Comparison of ENCODE assay signal across 7 mouse cellular contexts in the genomic region with DNA sequence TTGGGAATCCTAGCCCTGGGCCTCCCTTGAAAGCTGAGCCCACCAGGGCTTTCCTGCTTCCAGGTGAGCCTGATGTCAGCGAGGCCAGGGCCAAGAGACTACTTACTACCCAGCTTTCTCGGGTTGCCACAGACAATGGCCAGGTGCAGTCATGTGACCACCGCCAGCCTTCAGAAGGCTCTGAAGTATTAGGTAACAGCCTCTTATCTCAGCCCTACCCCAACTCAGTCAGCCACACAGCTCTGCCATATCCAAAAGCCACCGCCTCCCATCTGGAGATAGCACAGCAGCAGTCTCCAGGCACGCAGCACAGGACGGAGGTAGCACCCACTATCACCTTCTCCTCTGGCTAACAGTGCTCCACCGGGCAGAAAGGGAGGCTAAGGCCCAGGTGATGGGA. TPM values are rescaled to one million over a fixed set of nuclear protein-coding genes. Genes with fewer than 3 reads are reported as not detected.
A peak's percentile ranks its signal among the peaks of the same experiment; 100 is the strongest.
DNase-seq lines count a peak whose midpoint lies in the region; ATAC-seq and TF ChIP-seq lines count a peak whose summit lies in the region.

No protein-coding gene starts in this region.

- no peak overlapping the region for H3K27ac ChIP-seq in forebrain, postnatal 0 days (ENCODE audit: low read depth, low read length)
- peak overlapping the region; percentile 71 for H3K27ac ChIP-seq in lung, embryonic 15.5 days

- peak; percentile 6 for DNase-seq in urinary bladder, postnatal 10 days (ENCODE audit: low spot score)
- no peak for DNase-seq in urinary bladder, postnatal 36 days (ENCODE audit: low spot score in 2 of 2)
- no peak for DNase-seq in forebrain, postnatal 0 days
- no peak for DNase-seq in adrenal gland, adult 2 months
- DNase-seq in adrenal gland, postnatal 10 days, result no peak
- DNase-seq in adrenal gland, adult 8-10 months, result no peak

- no peaks in the 10 kb centered on the region for H3K9me3 ChIP-seq in forebrain, postnatal 0 days (ENCODE audit: low read length)
- H3K9me3 ChIP-seq in lung, embryonic 15.5 days, result no peaks in the 10 kb centered on the region

- H3K9ac ChIP-seq in forebrain, postnatal 0 days, result no peak overlapping the region
- H3K9ac ChIP-seq in lung, embryonic 15.5 days, result no peak overlapping the region

- no peak for TF ChIP-seq CTCF in forebrain, postnatal 0 days (IDR thresholded peaks at IDR 0.05; ENCODE audit: low read depth)

- no peaks in the 10 kb centered on the region for H3K27me3 ChIP-seq in forebrain, postnatal 0 days (ENCODE audit: insufficient read depth, low read length)
- H3K27me3 ChIP-seq in lung, embryonic 15.5 days, result peaks cover 27% of the 10 kb centered on the region

- no peak overlapping the region for H3K4me3 ChIP-seq in forebrain, postnatal 0 days (ENCODE audit: low read depth, low read length)
- no peak overlapping the region for H3K4me3 ChIP-seq in lung, embryonic 15.5 days

- H3K36me3 ChIP-seq in forebrain, postnatal 0 days (ENCODE audit: insufficient read depth), result peaks cover 15% of the 10 kb centered on the region
- no peaks in the 10 kb centered on the region for H3K36me3 ChIP-seq in lung, embryonic 15.5 days

- H3K4me2 ChIP-seq in forebrain, postnatal 0 days (ENCODE audit: low read depth), result peak overlapping the region; percentile 80
- peak overlapping the region; percentile 94; the same call in 1 of the 2 replicates for H3K4me2 ChIP-seq in lung, embryonic 15.5 days

- 74% methylated on average over 7 of the region's 7 CpGs for WGBS in forebrain, postnatal 0 days
- WGBS in lung, embryonic 15.5 days, result 38% methylated on average over 7 of the region's 7 CpGs

- ATAC-seq in forebrain, postnatal 0 days, result no peak
- peak; percentile 50; the same call in 1 of the 2 replicates for ATAC-seq in lung, embryonic 15.5 days (ENCODE audit: borderline replicate concordance, extremely low read depth, low FRiP score, low TSS enrichment)

- peaks cover 23% of the 10 kb centered on the region for H3K4me1 ChIP-seq in forebrain, postnatal 0 days (ENCODE audit: insufficient read depth)
- peaks cover 48% of the 10 kb centered on the region for H3K4me1 ChIP-seq in lung, embryonic 15.5 days

RNA-seq across cellular contexts. Expression of a gene that starts 3.5 kb away (rescaled TPM):
- total RNA-seq in forebrain, postnatal 0 days (2014; rRNA removed), result 31.3 and 31.5 TPM in 2 replicates
- polyA plus RNA-seq in forebrain, postnatal 0 days (2015; fragmentation: Nextera tagmentation; extraction: Ambion mirVana), result 12.4 and 14.6 TPM in 2 replicates
- polyA plus RNA-seq in lung, embryonic 15.5 days (2015; fragmentation: Nextera tagmentation; extraction: Ambion mirVana), result 14.3 and 17.9 TPM in 2 replicates
- total RNA-seq in adrenal gland, adult 2 months (2021), result 1 to 10 TPM; 1.8 to 2.2 TPM
- 1.3 and 1.5 TPM in 2 replicates for polyA plus RNA-seq in adrenal gland, adult 2 months (2012; rRNA removed)
- 10 to 100 TPM in 1 of 2 experiments, 1 to 10 TPM in 1; 9.2 to 16.4 TPM for total RNA-seq in adrenal gland, postnatal 10 days (2021)
- 1 to 10 TPM; 1.4 to 4.0 (median 2.7) TPM for total RNA-seq in adrenal gland, adult 8-10 months (2022)

RNA-seq across cellular contexts. Expression of a gene that starts 58.1 kb away (rescaled TPM):
- total RNA-seq in forebrain, postnatal 0 days (2014; rRNA removed), result 36.5 and 49.1 TPM in 2 replicates
- 13.1 and 14.9 TPM in 2 replicates for polyA plus RNA-seq in forebrain, postnatal 0 days (2015; fragmentation: Nextera tagmentation; extraction: Ambion mirVana)
- polyA plus RNA-seq in lung, embryonic 15.5 days (2015; fragmentation: Nextera tagmentation; extraction: Ambion mirVana), result 39.4 and 41.3 TPM in 2 replicates
- 10 to 100 TPM; 42.6 to 74.8 TPM for total RNA-seq in adrenal gland, adult 2 months (2021)
- 13.6 and 14.6 TPM in 2 replicates for polyA plus RNA-seq in adrenal gland, adult 2 months (2012; rRNA removed)
- total RNA-seq in adrenal gland, postnatal 10 days (2021), result 10 to 100 TPM; 53.2 to 59.0 TPM
- total RNA-seq in adrenal gland, adult 8-10 months (2022), result 10 to 100 TPM; 49.5 to 59.5 (median 49.9) TPM
